Mouse (Mus musculus): ENCODE measurements at regions not wholly inside any gene's neighbourhood (a gene's known extent, or its start where the extent isn't known, plus 50 kb on each side); places are given as distances from the start of the nearest gene placed in this dataset.

DNA sequence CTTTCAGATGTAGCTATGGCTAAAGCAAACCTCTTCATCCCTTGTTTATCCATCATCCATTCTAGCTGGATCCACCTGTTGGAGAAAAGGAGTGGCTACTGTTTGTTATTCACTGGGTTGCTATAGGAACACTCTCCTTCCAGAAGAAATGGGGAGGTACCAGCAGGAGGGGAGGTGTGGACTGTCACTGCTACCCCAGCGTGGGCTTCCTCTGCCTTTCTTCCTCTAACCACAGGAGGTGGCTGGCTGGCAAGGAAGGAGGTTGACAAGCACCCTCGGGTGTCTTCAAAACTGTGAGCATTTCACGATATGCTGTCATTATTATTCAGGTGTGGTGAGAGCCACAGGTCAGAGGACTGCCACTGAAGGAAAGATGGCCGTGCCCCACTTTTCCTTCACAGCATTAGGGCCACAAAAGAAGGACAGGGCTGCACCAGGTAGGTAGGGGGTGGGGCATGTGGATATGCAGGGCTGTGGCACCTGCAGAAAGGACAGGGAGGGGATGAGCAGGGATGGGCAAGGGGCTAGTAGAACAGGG is 122.2 kb downstream of the Plxna1 start:
- Histone ChIP-seq H3K4me1 (ENCODE audit: control insufficient read depth, insufficient read depth, low read length) (peaks cover 18% of the 10 kb centered on the region), H3K27ac (ENCODE audit: insufficient read depth, low read length) (no peak overlapping the region), H3K4me3 (ENCODE audit: insufficient read depth, low read length) (no peak overlapping the region)
- TF ChIP-seq CTCF (IDR thresholded peaks at IDR 0.05; ENCODE audit: extremely low read depth, insufficient read depth, low read length) (no peak), POLR2A (IDR thresholded peaks at IDR 0.05; ENCODE audit: extremely low read depth, insufficient read depth, low read length) (no peak)

DNA sequence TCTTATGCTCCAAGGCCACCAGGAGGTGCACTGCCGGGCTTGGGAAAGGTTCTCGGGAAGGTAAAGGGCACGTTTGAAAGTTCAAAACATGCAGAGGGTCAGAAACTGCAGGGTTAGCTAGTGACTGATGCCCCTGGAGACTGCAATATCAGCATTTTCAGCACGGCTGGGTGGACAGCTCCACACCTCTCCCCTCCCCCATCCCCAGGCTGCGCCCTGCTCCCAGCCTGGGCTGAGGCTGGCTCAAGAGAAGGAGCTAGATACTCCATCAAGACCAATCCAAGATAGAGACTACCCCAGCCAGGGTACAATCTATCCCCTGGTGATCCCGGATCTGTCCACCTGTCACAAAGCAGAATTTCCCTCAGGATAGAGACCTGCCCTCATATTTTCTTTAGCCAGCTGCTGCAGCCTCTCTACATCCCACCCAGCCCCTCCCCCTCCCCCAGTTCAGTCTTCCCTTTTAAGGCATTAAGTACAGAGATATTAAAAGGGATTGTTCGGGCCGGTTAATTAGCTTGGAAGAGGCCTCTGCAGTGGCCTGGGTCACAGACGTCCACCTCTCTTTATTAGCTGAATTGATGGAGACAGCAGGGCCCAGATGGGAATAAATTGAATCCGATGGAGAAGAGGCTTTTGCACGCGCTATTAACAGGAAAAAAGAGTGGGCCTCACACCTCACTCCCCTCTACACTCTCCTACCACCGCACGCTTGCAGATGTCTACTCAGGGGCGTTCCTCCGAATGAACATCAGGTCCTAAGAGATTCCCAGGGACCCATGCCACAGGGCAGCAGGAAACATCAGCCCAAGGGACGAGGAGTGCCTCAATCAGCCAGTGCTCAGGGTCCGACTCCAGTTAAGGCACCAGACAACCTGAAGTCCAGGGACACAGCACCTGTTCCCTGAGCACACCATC is 119.8 kb downstream of the Plxna1 start:
- Histone ChIP-seq H3K27ac (ENCODE audit: insufficient read depth, low read length) (no peak overlapping the region), H3K4me1 (ENCODE audit: control insufficient read depth, insufficient read depth, low read length) (peaks cover 7% of the 10 kb centered on the region), H3K4me3 (ENCODE audit: insufficient read depth, low read length) (no peak overlapping the region)
- TF ChIP-seq CTCF (IDR thresholded peaks at IDR 0.05; ENCODE audit: extremely low read depth, insufficient read depth, low read length), result no peak
- no peak for TF ChIP-seq POLR2A (IDR thresholded peaks at IDR 0.05; ENCODE audit: extremely low read depth, insufficient read depth, low read length)

DNA sequence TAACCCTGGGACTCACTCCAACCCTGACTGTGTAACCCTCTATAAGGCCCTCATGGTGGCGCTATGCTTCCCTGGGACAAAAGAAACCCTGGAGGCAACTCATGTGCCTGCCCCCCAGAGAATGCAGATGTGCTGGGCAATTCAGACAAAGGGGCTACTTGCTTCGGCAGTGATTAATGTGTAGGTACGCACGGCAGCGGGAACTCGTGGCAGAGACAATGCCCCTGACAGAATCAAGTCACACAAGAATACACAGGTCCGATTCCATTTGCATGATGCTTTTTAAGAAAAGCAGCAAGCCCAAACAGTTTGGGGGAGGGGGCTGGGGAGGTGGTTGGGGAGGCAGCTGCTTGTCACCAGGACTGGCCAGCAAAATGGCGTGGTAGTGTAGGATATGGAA is 116.9 kb downstream of the Plxna1 start:
- Histone ChIP-seq H3K27ac (ENCODE audit: insufficient read depth, low read length) (no peak overlapping the region), H3K4me3 (ENCODE audit: insufficient read depth, low read length) (no peak overlapping the region), H3K4me1 (ENCODE audit: control insufficient read depth, insufficient read depth, low read length) (peaks cover 3% of the 10 kb centered on the region; the same call in 1 of the 2 replicates)
- no peak for TF ChIP-seq CTCF (IDR thresholded peaks at IDR 0.05; ENCODE audit: extremely low read depth, insufficient read depth, low read length)
- no peak for TF ChIP-seq POLR2A (IDR thresholded peaks at IDR 0.05; ENCODE audit: extremely low read depth, insufficient read depth, low read length)

DNA sequence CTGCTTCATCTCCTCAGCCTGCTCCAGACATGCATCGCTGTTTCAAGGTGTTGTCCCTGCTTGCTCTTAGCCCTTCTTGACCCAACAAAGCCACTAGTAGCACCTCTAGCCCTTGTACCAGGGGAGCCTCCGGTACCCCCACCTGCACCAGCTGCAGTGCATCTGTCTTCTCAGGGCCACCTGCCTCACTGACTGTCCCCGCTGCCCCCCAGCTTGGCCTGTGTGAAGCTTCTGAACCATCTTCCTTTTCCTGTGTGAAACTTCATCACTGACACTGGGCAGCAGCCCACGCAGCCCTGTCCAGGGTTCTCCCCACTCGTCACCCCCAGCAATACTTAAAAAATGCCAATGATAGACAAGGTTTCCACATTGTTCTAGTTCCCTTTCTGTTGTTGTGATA is 116.2 kb downstream of the Plxna1 start:
- H3K4me3 ChIP-seq (ENCODE audit: insufficient read depth, low read length), result no peak overlapping the region
- H3K4me1 ChIP-seq (ENCODE audit: control insufficient read depth, insufficient read depth, low read length), result peaks cover 3% of the 10 kb centered on the region; the same call in 1 of the 2 replicates
- TF ChIP-seq CTCF (IDR thresholded peaks at IDR 0.05; ENCODE audit: extremely low read depth, insufficient read depth, low read length), result no peak
- TF ChIP-seq POLR2A (IDR thresholded peaks at IDR 0.05; ENCODE audit: extremely low read depth, insufficient read depth, low read length), result no peak
- H3K27ac ChIP-seq (ENCODE audit: insufficient read depth, low read length), result no peak overlapping the region

DNA sequence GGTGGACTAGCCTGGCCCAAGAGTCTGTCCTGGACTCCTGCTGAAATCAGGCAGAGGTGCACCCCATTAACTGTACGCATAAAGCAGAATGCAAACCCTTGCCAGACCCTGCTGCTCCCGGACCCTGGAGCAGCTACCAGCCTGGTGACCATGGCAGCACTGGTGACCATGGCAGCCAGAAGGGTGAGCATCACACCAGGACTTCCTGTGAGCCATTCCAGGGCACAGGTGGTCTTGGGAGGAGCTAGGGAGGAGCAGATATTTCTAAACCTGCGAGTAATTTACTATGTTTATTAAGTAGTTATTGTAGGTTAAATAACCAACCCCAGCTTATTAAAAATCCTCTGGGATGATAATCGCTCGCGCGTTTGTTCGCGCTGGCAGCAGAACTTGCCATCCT is 113.8 kb downstream of the Plxna1 start:
- TF ChIP-seq POLR2A (IDR thresholded peaks at IDR 0.05; ENCODE audit: extremely low read depth, insufficient read depth, low read length) (no peak), CTCF (IDR thresholded peaks at IDR 0.05; ENCODE audit: extremely low read depth, insufficient read depth, low read length) (no peak)
- no peak overlapping the region for H3K4me3 ChIP-seq (ENCODE audit: insufficient read depth, low read length)
- peaks cover 3% of the 10 kb centered on the region; the same call in 1 of the 2 replicates for H3K4me1 ChIP-seq (ENCODE audit: control insufficient read depth, insufficient read depth, low read length)
- H3K27ac ChIP-seq (ENCODE audit: insufficient read depth, low read length), result no peak overlapping the region

DNA sequence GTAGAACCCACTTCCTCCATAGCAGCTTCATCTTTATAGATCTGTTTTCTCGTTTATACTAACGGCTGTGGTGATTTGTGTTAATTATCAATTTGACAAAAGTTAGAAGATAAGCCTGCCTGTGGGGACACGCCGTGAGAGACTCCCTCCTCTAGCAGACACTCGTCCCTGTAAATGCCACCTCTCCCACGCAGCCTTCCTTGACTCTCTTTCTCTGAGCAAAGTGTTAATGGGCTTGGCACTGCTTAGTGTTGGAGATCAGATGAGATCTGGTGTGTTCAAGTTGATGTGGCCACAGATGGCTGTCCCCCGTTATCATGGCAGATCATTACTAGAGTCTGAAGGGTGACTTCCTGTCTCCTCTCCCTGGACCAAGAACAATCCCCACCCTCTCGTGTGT is 113.1 kb downstream of the Plxna1 start:
- Histone ChIP-seq H3K4me3 (ENCODE audit: insufficient read depth, low read length) (no peak overlapping the region), H3K4me1 (ENCODE audit: control insufficient read depth, insufficient read depth, low read length) (peaks cover 3% of the 10 kb centered on the region; the same call in 1 of the 2 replicates), H3K27ac (ENCODE audit: insufficient read depth, low read length) (no peak overlapping the region)
- no peak for TF ChIP-seq POLR2A (IDR thresholded peaks at IDR 0.05; ENCODE audit: extremely low read depth, insufficient read depth, low read length)
- TF ChIP-seq CTCF (IDR thresholded peaks at IDR 0.05; ENCODE audit: extremely low read depth, insufficient read depth, low read length), result no peak

DNA sequence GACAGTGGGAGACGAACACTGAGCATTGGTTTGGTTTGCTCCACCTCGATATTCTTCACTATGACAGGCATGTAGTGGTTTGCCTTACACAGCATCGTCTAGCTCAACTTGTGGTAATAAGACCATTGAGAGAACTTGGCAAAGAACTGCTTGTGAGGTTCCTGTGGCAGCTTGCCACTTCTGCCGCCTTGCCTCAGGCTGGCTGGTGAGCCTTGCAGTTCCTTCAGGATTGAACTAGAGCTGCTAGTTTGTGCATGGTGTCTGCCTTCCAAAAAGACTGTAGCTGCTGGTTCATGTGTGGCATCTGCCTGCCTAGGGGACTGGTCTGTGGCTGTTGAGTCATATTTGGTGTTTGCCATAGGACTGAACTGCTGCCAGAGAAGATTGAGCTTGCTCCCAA is 110.8 kb downstream of the Plxna1 start:
- H3K4me1 ChIP-seq (ENCODE audit: control insufficient read depth, insufficient read depth, low read length), result peaks cover 3% of the 10 kb centered on the region; the same call in 1 of the 2 replicates
- TF ChIP-seq CTCF (IDR thresholded peaks at IDR 0.05; ENCODE audit: extremely low read depth, insufficient read depth, low read length), result no peak
- no peak for TF ChIP-seq POLR2A (IDR thresholded peaks at IDR 0.05; ENCODE audit: extremely low read depth, insufficient read depth, low read length)
- H3K4me3 ChIP-seq (ENCODE audit: insufficient read depth, low read length), result no peak overlapping the region
- H3K27ac ChIP-seq (ENCODE audit: insufficient read depth, low read length), result no peak overlapping the region

DNA sequence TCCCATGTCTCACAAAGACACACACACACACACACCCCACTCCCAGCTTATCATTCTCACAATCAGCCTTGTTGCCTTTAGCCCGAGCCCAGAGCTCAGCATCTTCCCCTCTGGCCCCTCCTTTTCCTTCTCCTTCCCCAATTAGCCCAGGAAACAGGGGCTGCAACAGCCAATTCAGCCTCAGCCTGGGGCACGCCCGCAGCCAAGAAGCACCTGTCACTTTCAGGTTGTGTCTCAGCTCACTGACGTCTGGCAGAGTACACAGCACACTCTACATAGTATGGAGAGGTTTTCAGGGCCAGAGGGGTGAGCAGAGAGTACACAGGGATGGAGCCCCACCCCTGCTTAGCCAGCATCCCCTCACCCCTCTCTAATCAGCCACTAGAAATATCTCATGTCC is 106.4 kb downstream of the Plxna1 start:
- no peak overlapping the region for H3K4me3 ChIP-seq (ENCODE audit: insufficient read depth, low read length)
- TF ChIP-seq POLR2A (IDR thresholded peaks at IDR 0.05; ENCODE audit: extremely low read depth, insufficient read depth, low read length), result no peak
- no peak for TF ChIP-seq CTCF (IDR thresholded peaks at IDR 0.05; ENCODE audit: extremely low read depth, insufficient read depth, low read length)
- no peaks in the 10 kb centered on the region for H3K4me1 ChIP-seq (ENCODE audit: control insufficient read depth, insufficient read depth, low read length)
- no peak overlapping the region for H3K27ac ChIP-seq (ENCODE audit: insufficient read depth, low read length)

DNA sequence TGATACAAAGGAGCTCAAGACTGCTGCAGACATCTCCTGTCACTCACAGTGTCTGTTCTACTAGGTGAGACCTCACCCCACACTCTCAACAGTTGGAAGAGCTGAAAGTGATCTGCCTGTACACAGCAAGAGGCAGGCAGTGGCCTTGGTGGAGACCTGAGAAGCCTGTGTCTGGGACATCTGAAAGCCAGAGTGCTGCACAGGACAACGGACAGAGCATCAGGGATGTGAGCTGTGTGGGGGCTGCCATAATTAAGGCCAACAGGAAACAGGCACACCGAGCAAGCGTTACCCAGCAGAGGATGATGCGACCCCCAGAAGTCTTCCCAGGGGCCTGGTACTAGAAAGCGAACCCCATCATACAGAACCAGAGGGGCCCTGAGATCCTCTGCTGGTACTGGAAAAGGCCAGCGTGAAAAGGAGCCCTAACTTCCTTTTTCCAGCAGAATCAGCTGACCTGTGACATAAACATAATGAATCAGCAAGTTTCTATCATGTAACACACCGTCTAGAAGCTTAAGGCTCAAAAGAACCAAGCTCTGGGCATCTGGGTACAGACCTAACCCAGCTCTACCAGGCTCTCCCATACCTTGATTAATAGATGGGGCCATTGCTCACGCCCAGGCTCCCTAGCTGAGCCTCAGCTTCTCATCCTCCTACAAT is 105.7 kb downstream of the Plxna1 start:
- Histone ChIP-seq H3K4me1 (ENCODE audit: control insufficient read depth, insufficient read depth, low read length) (no peaks in the 10 kb centered on the region), H3K27ac (ENCODE audit: insufficient read depth, low read length) (no peak overlapping the region)

More for the DNA sequence above, 105.7 kb downstream of the Plxna1 start:
- no peak overlapping the region for H3K4me3 ChIP-seq (ENCODE audit: insufficient read depth, low read length)
- TF ChIP-seq CTCF (IDR thresholded peaks at IDR 0.05; ENCODE audit: extremely low read depth, insufficient read depth, low read length) (no peak), POLR2A (IDR thresholded peaks at IDR 0.05; ENCODE audit: extremely low read depth, insufficient read depth, low read length) (no peak)

Data from cortical plate, adult 2 months (tissue).